Mouse (Mus musculus): ENCODE measurements around the gene Alox8.

DNA sequence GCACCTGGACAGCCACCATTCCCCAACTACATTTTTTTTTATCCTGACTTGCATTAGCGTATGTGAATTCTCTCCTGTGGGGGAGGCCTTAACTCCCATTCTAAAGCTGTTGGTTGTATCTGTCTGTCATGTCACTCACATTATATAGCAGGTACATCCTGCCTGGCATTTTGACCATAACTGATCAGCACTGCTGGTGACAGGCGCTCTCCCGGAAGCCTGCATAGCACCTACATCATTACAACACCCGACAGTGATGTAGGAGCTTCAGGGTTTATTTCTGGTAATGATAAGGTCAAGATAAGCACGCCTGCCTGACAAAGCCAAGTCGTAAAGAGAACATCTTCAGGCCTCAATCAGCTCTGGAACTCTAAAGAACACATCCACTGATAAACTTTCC is 2.6 kb upstream of the Alox8 start:
- TF ChIP-seq CTCF (IDR thresholded peaks at IDR 0.05; ENCODE audit: borderline replicate concordance, insufficient read depth, low read depth, low read length), result no peak
- TF ChIP-seq POLR2A (IDR thresholded peaks at IDR 0.05; ENCODE audit: borderline replicate concordance, insufficient read depth, low read length), result no peak
